Mouse (Mus musculus) C2C12 (cell line): Measurements from ENCODE around the gene Dusp21. TPM values are rescaled to one million over a fixed set of nuclear protein-coding genes. Genes with fewer than 3 reads are reported as not detected.

Source experiments
- H3K27me3 ChIP-seq: one replicate; pipeline ENCODE4 v1.6.1; 2011; ENCODE audit not compliant: control insufficient read depth, insufficient read depth, insufficient read length
- H3K36me3 ChIP-seq: one replicate; pipeline ENCODE4 v1.6.1; 2011; ENCODE audit not compliant: control insufficient read depth, insufficient read depth
- H3K4me3 ChIP-seq: one replicate; pipeline ENCODE4 v1.5.1; 2011; ENCODE audit warnings: mild to moderate bottlenecking, control low read depth; ENCODE audit not compliant: poor library complexity, insufficient read depth, severe bottlenecking
- H3K79me2 ChIP-seq: one replicate; pipeline ENCODE4 v1.6.1; 2011; ENCODE audit not compliant: control insufficient read depth, insufficient read depth
- H3K79me3 ChIP-seq: one replicate; pipeline ENCODE4 v1.6.1; 2011; ENCODE audit warnings: low read depth, control low read depth
- H3ac ChIP-seq: one replicate; pipeline ENCODE3; 2011; ENCODE audit warnings: low read depth; ENCODE audit not compliant: control insufficient read depth, insufficient read length
- CEBPB ChIP-seq: IDR thresholded peaks from one replicate; pipeline ENCODE4 v1.6.1; 2011; ENCODE audit warnings: low read depth, mild to moderate bottlenecking, control low read depth, moderate library complexity
- CTCF ChIP-seq: IDR thresholded peaks from one replicate; pipeline ENCODE4 v1.5.1; 2011; ENCODE audit not compliant: control insufficient read depth, insufficient read depth, insufficient read length
- FOSL1 ChIP-seq: IDR thresholded peaks from one replicate; pipeline ENCODE4 v1.8.0; 2011; ENCODE audit warnings: mild to moderate bottlenecking, low read length; ENCODE audit not compliant: poor library complexity, insufficient read depth, severe bottlenecking
- MAX ChIP-seq: IDR thresholded peaks from one replicate; pipeline ENCODE4 v1.6.1; 2011; ENCODE audit warnings: mild to moderate bottlenecking, control low read depth
- MYOD1 ChIP-seq: IDR thresholded peaks from one replicate; pipeline ENCODE4 v1.6.1; 2011; ENCODE audit warnings: low read depth; ENCODE audit not compliant: control insufficient read depth, insufficient read length
- MYOG ChIP-seq: IDR thresholded peaks from one replicate; pipeline ENCODE4 v1.6.1; 2011; ENCODE audit not compliant: control insufficient read depth, insufficient read length; ENCODE audit errors: extremely low read depth
- USF1 ChIP-seq: IDR thresholded peaks from one replicate; pipeline ENCODE4 v1.6.1; 2011; ENCODE audit warnings: low read depth, mild to moderate bottlenecking, control low read depth, moderate library complexity
- polyA plus RNA-seq: library from polyadenylated mRNA; unstranded; fragments of >200 nt; fragmentation: generic; extraction: Trizol; gene quantifications from one replicate; pipeline ENCODE4 v1.2.1, GENCODE M21; 2012; ENCODE audit warnings: missing spikeins

Dusp21 gene
- polyA plus RNA-seq, 1 experiment = not detected

GRCm38 (mm10) chrX:18163917-18164624 lies 18.4 kb downstream of the Dusp21 start:
- peak overlapping the region; percentile 76 for H3ac ChIP-seq
- no peaks in the 10 kb centered on the region for H3K36me3 ChIP-seq
- H3K27me3 ChIP-seq = no peaks in the 10 kb centered on the region
- peak overlapping the region; percentile 68 for H3K4me3 ChIP-seq
- H3K79me2 ChIP-seq = peaks cover 61% of the 10 kb centered on the region
- H3K79me3 ChIP-seq = peaks cover 57% of the 10 kb centered on the region
- TF ChIP-seq MYOD1 (no peak), USF1 (no peak), CTCF (no peak), CEBPB (no peak), MAX (no peak), FOSL1 (no peak), MYOG (no peak)

DNA sequence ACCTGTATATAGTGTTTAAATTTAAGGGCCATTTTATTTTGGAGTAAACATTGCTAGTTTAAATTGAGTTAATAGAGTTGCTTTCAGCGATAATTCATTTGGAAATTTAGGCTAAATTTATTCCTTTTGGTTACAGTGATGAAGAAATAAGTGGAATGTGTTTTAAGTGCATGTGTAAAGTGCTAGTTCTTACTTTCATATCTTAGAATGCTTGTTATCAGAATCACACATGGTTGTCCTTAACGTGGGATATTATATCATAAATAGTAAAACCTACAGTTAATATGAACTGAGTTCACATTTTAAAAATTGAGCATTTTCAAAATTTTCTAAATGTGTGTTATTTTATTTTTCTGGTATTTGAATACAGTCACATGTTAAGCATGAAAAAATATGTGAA lies 19.5 kb downstream of the Dusp21 start:
- TF ChIP-seq CEBPB = no peak
- TF ChIP-seq MAX = no peak
- TF ChIP-seq FOSL1 = no peak
- no peak for TF ChIP-seq USF1
- no peak for TF ChIP-seq MYOD1
- no peak for TF ChIP-seq CTCF
- no peak for TF ChIP-seq MYOG
- no peak overlapping the region for H3K4me3 ChIP-seq

DNA sequence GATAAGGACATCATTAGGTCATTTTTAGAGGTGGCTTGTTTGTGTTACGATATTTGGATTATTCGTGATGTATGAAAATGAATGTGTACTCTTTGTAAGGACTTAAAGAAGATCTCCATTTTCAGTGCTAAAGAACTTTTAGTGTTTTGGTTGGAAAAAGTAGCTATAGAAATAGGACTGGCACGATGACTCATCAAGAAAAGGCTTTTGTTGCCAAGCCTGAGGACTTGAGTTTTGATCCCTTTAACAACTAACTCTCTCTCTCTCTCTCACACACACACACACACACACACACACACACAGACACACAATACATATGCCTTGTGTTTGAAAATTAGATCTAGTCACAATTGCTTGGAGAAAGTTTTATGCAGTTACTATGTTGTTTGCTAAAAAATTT lies 21.3 kb downstream of the Dusp21 start:
- Histone ChIP-seq H3K4me3 (no peak overlapping the region), H3ac (no peak overlapping the region), H3K79me3 (peaks cover 82% of the 10 kb centered on the region), H3K79me2 (peaks cover 89% of the 10 kb centered on the region), H3K36me3 (no peaks in the 10 kb centered on the region), H3K27me3 (no peaks in the 10 kb centered on the region)
- TF ChIP-seq MAX (no peak), CTCF (no peak), FOSL1 (no peak), MYOG (no peak), USF1 (no peak), CEBPB (no peak), MYOD1 (no peak)

More for the DNA sequence above, 19.5 kb downstream of the Dusp21 start:
- no peaks in the 10 kb centered on the region for H3K27me3 ChIP-seq
- peaks cover 71% of the 10 kb centered on the region for H3K79me2 ChIP-seq
- H3K36me3 ChIP-seq = no peaks in the 10 kb centered on the region
- H3ac ChIP-seq = no peak overlapping the region
- H3K79me3 ChIP-seq = peaks cover 66% of the 10 kb centered on the region

DNA sequence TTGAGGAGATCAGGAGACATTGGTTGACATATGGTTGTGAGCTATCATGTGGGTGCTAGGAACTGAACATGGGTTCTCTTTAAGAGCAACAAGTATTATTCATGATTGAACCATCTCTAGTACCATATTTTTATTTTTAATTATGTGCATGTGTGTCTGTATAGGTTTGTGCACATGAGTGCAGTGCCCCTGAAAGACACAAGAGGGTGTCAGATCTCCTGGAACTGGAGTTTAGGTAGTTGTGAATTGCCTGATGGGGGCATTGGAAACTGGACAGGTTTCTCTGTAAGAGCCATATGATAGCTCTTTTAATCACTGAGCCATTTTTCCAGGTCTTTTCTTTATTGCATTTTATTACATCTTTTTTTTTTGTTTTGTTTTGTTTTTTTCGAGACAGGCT lies 23.3 kb downstream of the Dusp21 start:
- TF ChIP-seq USF1 = no peak
- no peak for TF ChIP-seq FOSL1
- no peak for TF ChIP-seq MAX
- no peak for TF ChIP-seq CTCF
- no peak for TF ChIP-seq MYOD1
- no peak for TF ChIP-seq CEBPB
- TF ChIP-seq MYOG = no peak
- H3K4me3 ChIP-seq = no peak overlapping the region
- H3K79me3 ChIP-seq = peaks cover 90% of the 10 kb centered on the region
- H3K27me3 ChIP-seq = no peaks in the 10 kb centered on the region
- no peak overlapping the region for H3ac ChIP-seq
- peaks cover 98% of the 10 kb centered on the region for H3K79me2 ChIP-seq
- no peaks in the 10 kb centered on the region for H3K36me3 ChIP-seq

DNA sequence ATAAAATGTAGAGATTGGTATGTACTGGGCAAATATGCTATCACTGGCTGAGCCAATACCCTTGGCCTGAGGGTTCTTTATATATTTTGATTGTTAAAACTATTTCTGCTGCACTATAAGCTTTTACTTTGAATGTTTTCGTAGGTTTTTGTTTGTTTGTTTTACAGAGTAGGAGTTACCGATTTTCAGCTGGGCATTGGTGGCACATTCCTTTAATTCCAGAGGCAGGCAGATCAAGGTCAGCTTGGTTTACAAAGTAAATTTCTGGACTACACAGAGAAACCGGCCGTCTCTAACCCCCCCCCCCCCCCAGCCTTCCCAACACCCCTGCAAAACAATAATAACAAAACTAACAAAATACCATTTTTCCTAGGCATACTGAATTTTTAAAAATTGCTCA lies 29.2 kb downstream of the Dusp21 start:
- peaks cover 99% of the 10 kb centered on the region for H3K79me2 ChIP-seq
- no peak overlapping the region for H3ac ChIP-seq
- TF ChIP-seq CEBPB = no peak
- H3K27me3 ChIP-seq = no peaks in the 10 kb centered on the region
- no peak overlapping the region for H3K4me3 ChIP-seq
- H3K36me3 ChIP-seq = no peaks in the 10 kb centered on the region
- peaks cover 87% of the 10 kb centered on the region for H3K79me3 ChIP-seq

DNA sequence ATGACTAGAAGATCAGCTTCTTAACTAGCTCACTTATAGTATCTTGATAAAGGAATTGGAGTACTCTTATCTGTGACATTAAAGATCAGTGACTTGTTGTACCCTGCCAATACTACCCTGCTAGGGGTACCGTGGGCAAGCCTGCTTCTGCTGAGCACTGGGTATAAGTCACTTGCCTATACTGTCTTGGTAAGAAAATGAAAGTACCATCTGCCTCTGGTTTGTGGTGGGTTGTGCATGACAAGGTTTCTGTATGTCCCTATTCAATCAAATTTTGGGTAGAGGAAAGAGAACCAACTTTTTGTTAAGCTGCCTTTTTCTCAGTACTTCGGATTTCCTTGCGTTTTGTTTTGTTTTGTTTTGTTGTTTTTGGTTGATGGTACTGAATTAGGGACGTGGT lies 32.1 kb downstream of the Dusp21 start:
- Histone ChIP-seq H3ac (no peak overlapping the region), H3K27me3 (no peaks in the 10 kb centered on the region), H3K4me3 (no peak overlapping the region), H3K36me3 (no peaks in the 10 kb centered on the region), H3K79me3 (peaks cover 87% of the 10 kb centered on the region), H3K79me2 (peaks cover 100% of the 10 kb centered on the region)
- no peak for TF ChIP-seq CTCF
- no peak for TF ChIP-seq MYOD1
- no peak for TF ChIP-seq USF1
- no peak for TF ChIP-seq FOSL1
